Mouse (Mus musculus): Measurements from ENCODE around the gene Maf. TPM values are rescaled to one million over a fixed set of nuclear protein-coding genes. Genes with fewer than 3 reads are reported as not detected.

Gene Maf
- 7.8 and 32.9 TPM in 2 replicates for polyA plus RNA-seq (2012; ENCODE audit: insufficient read depth, low replicate concordance)

DNA sequence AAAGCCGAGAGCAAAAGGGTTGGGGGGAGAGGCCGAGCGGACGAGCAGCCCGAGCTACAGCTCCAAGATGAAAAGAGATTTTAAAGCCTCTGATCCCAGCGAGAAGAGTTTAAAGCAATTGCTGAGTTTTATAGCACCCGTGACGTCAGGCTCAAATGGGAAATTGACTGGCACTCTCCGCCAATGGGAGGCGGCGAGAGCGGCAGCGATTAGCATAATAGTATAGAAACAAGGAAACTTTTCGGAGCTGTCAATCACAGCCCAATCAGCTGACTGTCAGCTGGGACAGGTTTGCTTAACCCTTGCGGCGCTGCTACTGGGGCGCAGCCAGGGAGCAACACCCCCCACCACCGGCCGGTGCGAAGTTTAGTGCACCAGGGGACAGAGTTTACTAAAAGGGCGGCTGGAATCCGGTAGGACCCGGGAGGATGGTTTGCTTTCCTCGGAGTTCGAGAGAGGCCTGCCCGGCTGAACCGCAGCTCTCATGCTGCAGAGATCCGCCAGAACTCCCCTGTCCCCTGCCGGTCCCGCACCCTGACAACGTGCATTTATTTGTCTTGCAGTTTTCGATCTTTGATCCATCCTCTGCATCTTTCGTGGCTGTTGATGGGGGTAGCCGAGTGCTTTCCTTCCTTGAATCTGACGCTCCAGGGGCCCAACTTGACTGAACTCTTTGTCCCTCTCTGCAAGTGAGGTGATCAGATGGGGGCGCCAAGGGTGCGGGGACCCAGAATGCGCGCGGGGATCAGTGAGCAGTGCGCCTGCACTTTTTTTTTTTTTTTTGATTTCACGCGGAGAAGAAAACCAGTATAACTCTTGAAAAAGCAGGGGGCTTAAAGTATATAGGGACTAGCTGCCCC is at the start of gene Maf:
Gene Maf (minus strand): TSS at position 64 of the 860 bp plus-strand sequence.
- TF ChIP-seq GATA1 (IDR thresholded peaks at IDR 0.05; ENCODE audit: borderline replicate concordance, low read length) (no peak), FLI1 (IDR thresholded peaks at IDR 0.05; ENCODE audit: low read length) (no peak)
- Histone ChIP-seq H3K27me3 (replicated peaks) (peaks cover 59% of the 10 kb centered on the region), H3K4me1 (peaks cover 28% of the 10 kb centered on the region), H3K4me3 (replicated peaks) (peak within 1 kb of the TSS; percentile 91), H3K36me3 (replicated peaks; ENCODE audit: low read length) (no peaks in the 10 kb centered on the region), H3K9me3 (no peaks in the 10 kb centered on the region)

GRCm38 (mm10) chr8:115756965-115757364 is 49.4 kb upstream of the Maf start:
- no peaks in the 10 kb centered on the region for H3K36me3 ChIP-seq (replicated peaks; ENCODE audit: low read length)
- peaks cover 17% of the 10 kb centered on the region for H3K9me3 ChIP-seq
- no peaks in the 10 kb centered on the region for H3K27me3 ChIP-seq (replicated peaks)
- H3K4me3 ChIP-seq (replicated peaks), result no peak overlapping the region
- no peak for TF ChIP-seq GATA1 (IDR thresholded peaks at IDR 0.05; ENCODE audit: borderline replicate concordance, low read length)
- TF ChIP-seq FLI1 (IDR thresholded peaks at IDR 0.05; ENCODE audit: low read length), result no peak
- H3K4me1 ChIP-seq, result no peaks in the 10 kb centered on the region

DNA sequence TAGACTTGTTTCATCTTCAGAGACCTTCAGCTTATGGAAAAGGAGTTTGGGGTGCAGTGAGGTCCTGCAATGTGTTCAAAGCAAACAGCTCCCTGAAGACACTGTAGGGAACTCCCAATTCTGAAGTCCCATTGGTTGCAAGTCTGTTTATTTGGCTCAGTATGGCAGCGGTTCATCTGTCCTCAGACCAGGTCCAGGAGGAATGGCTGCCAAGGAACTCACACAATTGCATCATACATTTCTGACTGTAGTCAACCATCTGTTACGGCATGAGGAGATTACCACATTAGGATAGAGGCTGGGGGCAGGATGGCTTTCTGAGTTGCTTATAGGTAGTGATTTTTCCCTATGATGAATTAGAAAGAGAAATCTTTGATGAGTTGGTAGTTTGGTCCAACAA is 48.4 kb upstream of the Maf start:
- H3K27me3 ChIP-seq (replicated peaks), result no peaks in the 10 kb centered on the region
- TF ChIP-seq GATA1 (IDR thresholded peaks at IDR 0.05; ENCODE audit: borderline replicate concordance, low read length), result no peak
- no peak for TF ChIP-seq FLI1 (IDR thresholded peaks at IDR 0.05; ENCODE audit: low read length)
- H3K4me3 ChIP-seq (replicated peaks), result no peak overlapping the region
- H3K4me1 ChIP-seq, result no peaks in the 10 kb centered on the region
- peaks cover 11% of the 10 kb centered on the region for H3K9me3 ChIP-seq
- H3K36me3 ChIP-seq (replicated peaks; ENCODE audit: low read length), result no peaks in the 10 kb centered on the region

DNA sequence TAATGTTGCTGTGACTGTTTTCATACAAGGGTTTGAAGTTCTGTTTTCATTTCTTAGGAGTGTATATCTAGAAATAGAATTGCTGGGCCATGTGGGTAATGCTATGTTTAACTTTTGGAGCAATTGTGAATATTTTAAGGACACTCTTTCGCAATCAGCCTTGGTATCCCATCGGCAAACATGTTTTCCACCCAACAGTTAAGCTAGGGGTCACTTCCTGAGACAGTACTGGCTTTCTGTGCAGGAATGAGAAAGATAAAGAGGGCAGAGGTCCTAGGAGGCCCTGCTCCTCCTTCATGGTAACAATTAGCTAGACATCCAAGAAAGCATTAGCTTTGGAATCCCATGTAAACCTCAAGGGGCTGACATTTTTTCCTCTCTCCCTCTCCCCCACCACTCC is 47.1 kb upstream of the Maf start:
- Histone ChIP-seq H3K9me3 (peaks cover 7% of the 10 kb centered on the region), H3K4me1 (no peaks in the 10 kb centered on the region), H3K27me3 (replicated peaks) (no peaks in the 10 kb centered on the region), H3K36me3 (replicated peaks; ENCODE audit: low read length) (no peaks in the 10 kb centered on the region), H3K4me3 (replicated peaks) (no peak overlapping the region)
- TF ChIP-seq GATA1 (IDR thresholded peaks at IDR 0.05; ENCODE audit: borderline replicate concordance, low read length) (no peak), FLI1 (IDR thresholded peaks at IDR 0.05; ENCODE audit: low read length) (no peak)

DNA sequence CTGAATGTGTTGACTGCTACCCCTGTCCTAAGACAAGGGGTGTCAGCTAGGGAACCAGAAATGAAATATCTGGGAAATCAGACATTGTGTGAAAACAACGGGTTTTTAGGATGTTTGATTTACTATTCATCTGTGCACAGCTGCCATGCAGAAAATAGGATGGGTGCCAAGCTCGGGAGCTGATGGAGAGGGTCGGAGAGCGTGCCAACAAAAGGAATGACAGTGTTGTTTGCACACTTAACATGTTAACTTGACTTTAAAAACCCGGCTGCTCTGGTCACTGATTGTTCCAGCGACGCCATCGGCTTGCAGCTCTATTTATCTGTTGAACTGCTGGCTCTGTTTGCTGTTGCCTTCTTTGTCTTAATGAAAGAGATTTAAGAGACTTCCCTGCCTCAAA is 46.2 kb upstream of the Maf start:
- no peaks in the 10 kb centered on the region for H3K4me1 ChIP-seq
- no peak for TF ChIP-seq FLI1 (IDR thresholded peaks at IDR 0.05; ENCODE audit: low read length)
- no peak for TF ChIP-seq GATA1 (IDR thresholded peaks at IDR 0.05; ENCODE audit: borderline replicate concordance, low read length)
- H3K36me3 ChIP-seq (replicated peaks; ENCODE audit: low read length), result no peaks in the 10 kb centered on the region
- H3K4me3 ChIP-seq (replicated peaks), result no peak overlapping the region
- H3K9me3 ChIP-seq, result peaks cover 11% of the 10 kb centered on the region; the same call in 1 of the 2 replicates
- H3K27me3 ChIP-seq (replicated peaks), result no peaks in the 10 kb centered on the region

DNA sequence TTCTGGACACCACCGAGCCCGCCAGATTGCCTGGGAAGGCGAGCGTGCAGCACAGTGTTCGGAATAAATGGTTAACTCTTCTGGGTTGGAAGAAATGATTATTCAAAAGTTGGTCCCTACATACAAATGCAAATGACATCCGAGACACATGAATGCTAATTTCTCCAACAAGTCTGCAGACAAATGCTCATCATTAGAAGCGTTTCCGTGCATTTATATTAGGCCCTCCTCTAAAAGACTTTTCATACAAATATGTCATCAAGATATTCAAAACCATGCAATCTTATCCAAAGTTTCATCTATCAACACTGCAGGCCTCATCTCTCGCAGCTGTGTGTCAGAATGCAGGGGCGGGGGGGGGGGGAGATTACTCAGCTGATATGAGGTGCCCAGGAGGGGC is 39.8 kb upstream of the Maf start:
- TF ChIP-seq GATA1 (IDR thresholded peaks at IDR 0.05; ENCODE audit: borderline replicate concordance, low read length), result no peak
- no peak for TF ChIP-seq FLI1 (IDR thresholded peaks at IDR 0.05; ENCODE audit: low read length)
- H3K9me3 ChIP-seq, result peaks cover 15% of the 10 kb centered on the region; the same call in 1 of the 2 replicates
- H3K4me1 ChIP-seq, result no peaks in the 10 kb centered on the region
- no peak overlapping the region for H3K4me3 ChIP-seq (replicated peaks)
- no peaks in the 10 kb centered on the region for H3K36me3 ChIP-seq (replicated peaks; ENCODE audit: low read length)
- no peaks in the 10 kb centered on the region for H3K27me3 ChIP-seq (replicated peaks)

- no peaks in the 10 kb centered on the region for H3K27me3 ChIP-seq (replicated peaks)
- no peaks in the 10 kb centered on the region for H3K4me1 ChIP-seq
- no peaks in the 10 kb centered on the region for H3K36me3 ChIP-seq (replicated peaks; ENCODE audit: low read length)
- H3K4me3 ChIP-seq (replicated peaks), result no peak overlapping the region
- peaks cover 13% of the 10 kb centered on the region; the same call in 1 of the 2 replicates for H3K9me3 ChIP-seq
- no peak for TF ChIP-seq GATA1 (IDR thresholded peaks at IDR 0.05; ENCODE audit: borderline replicate concordance, low read length)
- TF ChIP-seq FLI1 (IDR thresholded peaks at IDR 0.05; ENCODE audit: low read length), result no peak
Observed at GRCm38 (mm10) chr8:115745648-115746047, 38.1 kb upstream of the Maf start.

DNA sequence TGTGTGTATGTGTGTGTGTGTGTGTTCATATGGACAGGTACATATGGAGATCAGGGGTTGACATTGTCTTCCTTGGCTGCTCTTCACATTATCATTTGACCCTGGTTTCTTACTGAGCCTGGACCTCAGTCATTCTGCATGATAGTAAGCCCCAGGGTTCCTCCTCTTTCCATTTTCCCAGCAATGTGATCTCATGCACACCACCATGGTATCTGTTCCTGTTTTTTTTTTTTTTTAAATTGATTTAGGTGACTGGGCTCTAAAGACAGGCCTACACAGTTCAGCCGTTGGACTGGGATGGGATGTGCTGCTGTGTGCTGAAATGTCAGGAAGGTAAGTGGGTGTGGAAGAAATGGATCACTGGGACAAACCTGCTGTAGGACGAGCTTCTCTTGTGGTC is 35.8 kb upstream of the Maf start:
- Histone ChIP-seq H3K4me1 (no peaks in the 10 kb centered on the region), H3K9me3 (peaks cover 7% of the 10 kb centered on the region; the same call in 1 of the 2 replicates), H3K27me3 (replicated peaks) (no peaks in the 10 kb centered on the region), H3K4me3 (replicated peaks) (no peak overlapping the region), H3K36me3 (replicated peaks; ENCODE audit: low read length) (no peaks in the 10 kb centered on the region)
- no peak for TF ChIP-seq GATA1 (IDR thresholded peaks at IDR 0.05; ENCODE audit: borderline replicate concordance, low read length)
- no peak for TF ChIP-seq FLI1 (IDR thresholded peaks at IDR 0.05; ENCODE audit: low read length)

GRCm38 (mm10) chr8:115742646-115743045 is 35.1 kb upstream of the Maf start:
- Histone ChIP-seq H3K36me3 (replicated peaks; ENCODE audit: low read length) (no peaks in the 10 kb centered on the region), H3K27me3 (replicated peaks) (no peaks in the 10 kb centered on the region), H3K9me3 (peaks cover 7% of the 10 kb centered on the region; the same call in 1 of the 2 replicates), H3K4me3 (replicated peaks) (no peak overlapping the region), H3K4me1 (no peaks in the 10 kb centered on the region)
- TF ChIP-seq FLI1 (IDR thresholded peaks at IDR 0.05; ENCODE audit: low read length) (no peak), GATA1 (IDR thresholded peaks at IDR 0.05; ENCODE audit: borderline replicate concordance, low read length) (no peak)

- Histone ChIP-seq H3K36me3 (replicated peaks; ENCODE audit: low read length) (no peaks in the 10 kb centered on the region), H3K4me3 (replicated peaks) (no peak overlapping the region), H3K9me3 (0 out of 2 replicates have a peak, but pooled peaks cover 4% of the 10 kb centered on the region), H3K4me1 (no peaks in the 10 kb centered on the region), H3K27me3 (replicated peaks) (no peaks in the 10 kb centered on the region)
- no peak for TF ChIP-seq GATA1 (IDR thresholded peaks at IDR 0.05; ENCODE audit: borderline replicate concordance, low read length)
- no peak for TF ChIP-seq FLI1 (IDR thresholded peaks at IDR 0.05; ENCODE audit: low read length)
Observed at GRCm38 (mm10) chr8:115741964-115742363, 34.4 kb upstream of the Maf start.

Measured in megakaryocyte, embryonic 14.5 days (primary cell).